8 mouse cellular contexts compared by ENCODE assay signal in genomic region chr6:137470901-137471598, GRCm38 (mm10).
DNase-seq lines count a peak whose midpoint lies in the region; ATAC-seq and TF ChIP-seq lines count a peak whose summit lies in the region.

No protein-coding gene starts in this region.

- no peak for TF ChIP-seq POLR2A in lung, adult 2 months (IDR thresholded peaks at IDR 0.05; ENCODE audit: borderline replicate concordance, extremely low read depth, low read depth, low read length)

- peak; percentile 49 for DNase-seq in 3T3-L1 (ENCODE audit: low read depth, low spot score)
- peak; percentile 90 for DNase-seq in brain, adult 2 months (ENCODE audit: low read depth, low spot score)
- DNase-seq in large intestine, adult 2 months (ENCODE audit: low read depth, low spot score): peak; percentile 65
- DNase-seq in lung, adult 2 months: peak; percentile 59
- peak; percentile 58 for DNase-seq in ovary, postnatal 10 days (ENCODE audit: low spot score)
- DNase-seq in urinary bladder, adult 2 months (ENCODE audit: low spot score): peak; percentile 54

- H3K4me3 ChIP-seq in forebrain, embryonic 13.5 days: no peak overlapping the region
- H3K4me3 ChIP-seq in heart, embryonic 14.5 days (ENCODE audit: control insufficient read depth in 1 of 2, insufficient read depth in 1 of 2, low read depth in 1 of 2, low read length in 2 of 2): no peak overlapping the region
- H3K4me3 ChIP-seq in lung, adult 2 months (replicated peaks; ENCODE audit: extremely low read depth, low read depth, low read length): no peak overlapping the region

- H3K36me3 ChIP-seq in forebrain, embryonic 13.5 days (ENCODE audit: poor library complexity, severe bottlenecking): no peaks in the 10 kb centered on the region
- H3K36me3 ChIP-seq in heart, embryonic 14.5 days (ENCODE audit: control insufficient read depth, insufficient read depth, low read length): 0 out of 2 replicates have a peak, but pooled peaks cover under 1% of the 10 kb centered on the region

- peaks cover 18% of the 10 kb centered on the region for H3K4me1 ChIP-seq in forebrain, embryonic 13.5 days
- H3K4me1 ChIP-seq in heart, embryonic 14.5 days (ENCODE audit: control insufficient read depth in 2 of 2, insufficient read depth in 2 of 2, low read length in 2 of 2): peaks cover 15 to 24% of the 10 kb centered on the region in 2 experiments
- peaks cover 4% of the 10 kb centered on the region for H3K4me1 ChIP-seq in lung, adult 2 months (ENCODE audit: control insufficient read depth, insufficient read depth, low read length)

- H3K27ac ChIP-seq in forebrain, embryonic 13.5 days: peak overlapping the region; percentile 42
- peak overlapping the region; percentile 83 to 98 for H3K27ac ChIP-seq in heart, embryonic 14.5 days (replicated peaks in 1 of 2; ENCODE audit: control insufficient read depth in 1 of 2, insufficient read depth in 1 of 2, low read depth in 2 of 2, low read length in 2 of 2)

- ATAC-seq in forebrain, embryonic 13.5 days: peak; percentile 86
- peak; percentile 91 for ATAC-seq in heart, embryonic 14.5 days (ENCODE audit: insufficient number of reproducible peaks, insufficient read depth, low FRiP score, low read depth)

- peaks cover 56% of the 10 kb centered on the region for H3K27me3 ChIP-seq in forebrain, embryonic 13.5 days
- H3K27me3 ChIP-seq in heart, embryonic 14.5 days (ENCODE audit: control insufficient read depth, insufficient read depth, low read length): no peaks in the 10 kb centered on the region

- H3K4me2 ChIP-seq in forebrain, embryonic 13.5 days: no peak overlapping the region
- H3K4me2 ChIP-seq in heart, embryonic 14.5 days (ENCODE audit: low read length): no peak overlapping the region; the same call in 1 of the 2 replicates

- TF ChIP-seq CTCF in lung, adult 2 months (IDR thresholded peaks at IDR 0.05; ENCODE audit: insufficient read depth, low read length): no peak

- WGBS in forebrain, embryonic 13.5 days: 14% methylated on average over 11 of the region's 11 CpGs
- WGBS in heart, embryonic 14.5 days: 8% methylated on average over 11 of the region's 11 CpGs
- 8% methylated on average over 11 of the region's 11 CpGs for WGBS in large intestine, adult 2 months
- WGBS in lung, adult 2 months: 8% methylated on average over 11 of the region's 11 CpGs

- H3K9ac ChIP-seq in forebrain, embryonic 13.5 days: no peak overlapping the region
- H3K9ac ChIP-seq in heart, embryonic 14.5 days (ENCODE audit: low read length): no peak overlapping the region

- H3K9me3 ChIP-seq in forebrain, embryonic 13.5 days (replicated peaks): peaks cover 5% of the 10 kb centered on the region; the same call in 1 of the 2 replicates
- H3K9me3 ChIP-seq in heart, embryonic 14.5 days (ENCODE audit: control insufficient read depth, low read length): peaks cover 7% of the 10 kb centered on the region
